Mouse (Mus musculus): ENCODE data around the gene Gja6.

DNA sequence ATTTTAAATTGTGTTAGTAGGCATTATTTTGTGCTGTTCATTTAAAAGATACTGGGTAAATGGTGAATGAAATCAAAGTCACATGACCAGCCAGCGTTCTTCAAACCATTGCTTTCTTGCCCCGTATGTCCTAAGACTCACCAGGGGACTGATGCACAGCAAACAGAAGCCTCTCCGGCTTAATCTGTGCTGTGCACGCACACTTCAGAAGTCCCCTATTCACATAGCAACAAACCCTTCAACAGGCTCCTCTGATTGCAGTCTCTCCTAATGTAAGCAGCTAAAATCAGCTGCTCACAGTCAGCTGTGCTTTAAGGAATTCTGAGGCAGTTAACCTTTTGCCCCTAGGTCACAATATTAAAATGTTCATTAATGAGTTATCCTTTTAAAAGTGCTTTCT lies 41.8 kb downstream of the Gja6 start:
- TF ChIP-seq CTCF (IDR thresholded peaks at IDR 0.05; ENCODE audit: borderline replicate concordance, control insufficient read depth, extremely low read depth, insufficient read depth, low read length, poor library complexity) (no peak), POLR2A (IDR thresholded peaks at IDR 0.05; ENCODE audit: control insufficient read depth, extremely low read depth, insufficient read depth, low read length, poor library complexity) (no peak)
